Mouse (Mus musculus): Measurements from ENCODE around the gene Syce1l.

The Syce1l gene

DNA sequence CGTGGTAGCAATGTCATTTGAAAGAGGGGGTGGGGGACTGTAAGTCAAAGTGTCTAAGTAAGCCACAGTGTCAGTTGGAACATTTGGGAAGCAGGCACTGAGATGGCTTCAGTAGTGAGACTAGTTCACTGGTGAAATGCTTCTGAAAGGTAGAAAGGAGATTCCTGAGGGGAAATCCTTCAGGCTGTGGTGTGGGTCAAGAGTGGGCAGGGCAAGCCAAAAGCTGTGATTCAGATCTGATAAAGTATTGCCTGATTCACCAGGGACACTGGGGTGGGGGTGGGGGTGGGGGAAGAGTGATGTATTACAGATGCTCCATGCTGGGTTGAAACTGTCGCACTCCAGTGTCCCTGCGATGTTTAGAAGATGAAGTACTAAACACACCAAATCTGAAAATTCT, 31.6 kb downstream of the Syce1l start:
- no peak for DNase-seq

DNA sequence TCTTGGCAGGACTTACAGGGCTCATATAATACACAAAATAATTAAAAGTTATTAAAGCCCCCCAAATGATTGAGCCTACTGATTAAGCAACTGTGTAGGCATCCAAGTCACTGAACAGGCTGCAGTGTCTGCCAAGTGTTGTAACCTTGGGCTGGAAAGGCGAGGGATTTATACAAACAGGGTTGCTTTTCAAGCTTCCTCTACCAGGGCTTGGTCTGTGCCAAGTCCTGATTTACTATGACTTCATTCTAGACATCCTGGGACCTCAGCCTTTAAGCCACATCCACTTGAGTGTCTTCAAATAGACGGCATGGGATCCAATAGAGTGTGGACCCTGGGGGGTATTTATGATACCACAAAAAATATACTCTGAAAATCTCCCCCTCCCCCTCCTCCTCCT, 32.3 kb downstream of the Syce1l start:
- no peak for DNase-seq

DNA sequence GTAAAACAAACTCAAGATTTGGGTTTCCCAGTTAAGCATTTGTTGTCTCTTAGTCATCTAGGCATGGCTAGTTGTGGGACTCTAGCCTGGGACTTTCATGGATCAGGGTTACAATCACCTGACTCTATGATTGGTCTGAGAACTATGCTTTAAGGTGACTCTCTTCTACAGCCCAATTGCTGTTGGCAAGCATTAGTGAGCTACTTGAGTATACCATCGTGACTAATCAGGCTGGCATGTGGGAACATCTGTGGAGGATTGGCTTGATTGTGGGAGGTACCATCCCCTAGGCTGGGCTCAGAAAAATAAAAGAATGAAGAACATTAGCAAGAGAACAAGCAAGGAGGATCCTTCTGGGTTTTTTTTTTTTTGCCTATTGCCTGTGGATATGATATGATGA, 33.8 kb downstream of the Syce1l start:
- DNase-seq: no peak

DNA sequence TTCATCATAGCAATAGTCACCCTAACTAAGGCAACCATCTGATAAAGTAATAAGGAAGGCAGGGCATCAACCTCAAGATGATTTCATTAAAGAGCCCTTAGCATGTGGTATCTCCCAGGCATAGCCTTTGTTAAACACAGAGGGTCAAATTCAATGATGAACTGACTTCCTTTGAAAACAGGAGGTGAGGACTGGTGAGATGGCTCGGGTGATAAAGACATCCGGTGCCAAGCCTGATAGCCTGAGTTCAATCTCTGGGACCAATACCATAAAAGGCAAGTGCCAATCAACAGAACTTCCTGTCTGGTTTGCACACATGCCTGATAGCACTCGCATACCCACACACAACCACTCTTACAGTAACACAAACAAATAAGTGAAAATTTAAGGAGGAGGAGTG, 36.3 kb downstream of the Syce1l start:
- DNase-seq: no peak

DNA sequence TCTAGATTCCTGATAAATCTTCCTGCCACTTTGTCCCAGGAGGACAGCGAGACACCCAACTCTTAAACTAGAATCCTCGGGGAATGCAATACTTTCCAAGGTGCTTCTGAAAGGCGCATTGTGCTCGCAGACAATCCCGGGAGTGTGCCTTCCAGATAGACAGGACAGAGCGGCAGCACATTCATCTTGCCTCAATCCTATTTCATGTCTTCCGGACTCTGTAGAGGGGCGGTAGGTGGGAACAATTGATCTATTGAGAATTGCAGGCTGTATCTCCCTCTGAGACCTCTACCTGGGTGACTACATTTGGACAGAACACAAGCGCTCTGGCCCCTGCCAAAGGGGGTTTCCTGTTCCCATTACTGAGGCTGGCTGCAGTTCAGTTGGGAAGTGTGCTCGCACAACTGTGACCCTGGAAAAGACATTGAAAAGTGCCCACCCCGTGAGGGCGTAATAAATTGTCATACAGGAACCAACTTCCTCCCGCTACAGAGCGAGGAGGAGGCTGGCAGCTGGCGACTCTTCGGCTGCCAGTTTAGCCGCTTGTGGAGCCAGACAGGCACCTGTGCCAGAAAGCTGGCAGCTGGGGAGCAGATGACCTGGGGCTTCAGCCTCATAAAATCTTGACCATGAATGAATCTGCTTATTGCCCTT, 45.0 kb downstream of the Syce1l start:
- DNase-seq: no peak

DNA sequence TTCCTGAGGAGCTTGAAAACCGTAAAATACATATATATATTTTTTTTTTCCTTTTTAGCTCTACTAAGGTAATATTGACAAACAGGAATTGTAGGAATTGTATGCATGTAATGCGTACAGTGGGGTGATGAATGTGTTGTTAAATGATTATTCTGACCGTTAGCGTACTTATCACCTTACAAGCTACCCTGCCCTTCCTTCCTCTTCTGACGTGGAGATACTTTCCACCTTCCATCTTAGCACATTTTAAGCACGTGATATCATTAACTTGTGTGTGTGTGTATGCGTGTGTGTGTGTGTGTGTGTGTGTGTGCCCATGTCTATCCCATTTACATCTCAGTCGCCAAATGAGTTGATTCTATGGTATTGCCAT, 45.5 kb downstream of the Syce1l start:
- no peak for DNase-seq

DNA sequence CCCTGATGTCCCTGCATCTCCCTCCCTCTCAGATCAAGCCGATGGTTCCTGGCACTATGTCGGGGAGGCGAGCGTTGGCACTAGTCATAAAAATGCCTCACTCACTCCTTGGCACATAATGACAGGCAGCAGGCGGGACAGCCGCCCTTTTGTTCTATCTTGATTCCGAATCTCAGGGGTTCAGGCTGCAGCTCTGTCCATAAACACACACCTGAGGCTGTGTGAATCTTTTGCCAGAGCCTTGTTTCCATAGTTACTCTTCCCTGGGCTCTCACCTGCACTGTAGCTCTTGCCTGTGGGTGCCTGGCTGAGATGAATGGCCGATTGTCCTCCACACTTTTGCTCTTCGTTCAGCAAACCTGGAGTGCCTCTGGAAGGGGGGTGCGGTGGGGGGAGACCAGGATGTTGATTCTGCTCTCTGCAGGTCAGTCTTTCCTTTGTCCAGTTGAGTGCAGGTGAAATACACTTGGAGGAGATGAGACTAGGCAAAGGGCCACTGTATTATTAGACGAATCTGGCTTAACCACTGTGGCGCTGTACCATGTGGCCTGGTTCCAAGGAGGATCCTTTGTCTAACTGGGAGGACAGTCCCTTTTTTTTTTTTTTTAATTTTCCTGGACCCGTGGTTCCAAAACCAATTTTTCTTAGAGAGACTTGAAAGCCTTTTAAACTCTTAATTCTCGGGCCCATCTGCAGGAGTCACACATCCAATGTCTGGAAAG, 48.8 kb downstream of the Syce1l start:
- no peak for DNase-seq

DNA sequence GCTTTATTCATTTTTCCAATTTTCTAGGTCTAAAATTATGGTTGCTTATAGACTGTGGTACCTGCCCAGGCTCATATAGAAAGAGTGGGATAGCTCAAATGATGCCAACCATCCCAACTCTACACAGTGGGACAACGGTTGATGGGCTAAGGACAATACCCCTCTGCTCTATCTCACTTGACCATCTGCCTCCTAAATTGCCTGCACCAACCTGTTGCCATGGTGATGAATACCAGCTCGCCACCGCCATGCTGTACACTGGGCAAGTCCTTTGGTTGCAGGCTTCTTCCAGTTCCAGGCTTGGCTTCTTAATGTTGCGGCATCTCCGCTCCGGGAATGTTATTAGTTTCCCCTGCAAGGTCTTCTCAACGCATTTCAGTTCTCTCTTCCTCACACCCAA, 62.0 kb downstream of the Syce1l start:
- no peak for DNase-seq

Data from thymus, postnatal 36 days (tissue).